Mouse (Mus musculus): ENCODE data around the gene Samd13. TPM values are rescaled to one million over a fixed set of nuclear protein-coding genes. Genes with fewer than 3 reads are reported as not detected.

The Samd13 gene
- 0.89 TPM for polyA plus RNA-seq (2014; fragmentation: Illumina TruSeq; extraction: RNeasy Lipid Tissue Mini Kit (QIAGEN cat#74804); ENCODE audit: low read depth, low replicate concordance)

GRCm38 (mm10) chr3:146684811-146685675 lies at the start of gene Samd13:
Samd13 (minus strand) TSS chr3:146685592.

GRCm38 (mm10) chr3:146651217-146651616 lies 34.2 kb downstream of the Samd13 start, which contains the start of gene 4930503B20Rik:
4930503B20Rik (minus strand) TSS chr3:146651317.

GRCm38 (mm10) chr3:146615496-146615895 lies 69.9 kb downstream of the Samd13 start, which contains the start of gene Dnase2b:
Dnase2b (minus strand) TSS chr3:146615596.

Other genes starting within 250 kb of the Samd13 start
- 85.8 TPM for gene Ctbs, start 235.8 kb downstream of the Samd13 start, polyA plus RNA-seq (2014; fragmentation: Illumina TruSeq; extraction: RNeasy Lipid Tissue Mini Kit (QIAGEN cat#74804); ENCODE audit: low read depth, low replicate concordance)
- 7.1 TPM for gene Spata1, start 185.8 kb downstream of the Samd13 start, polyA plus RNA-seq (2014; fragmentation: Illumina TruSeq; extraction: RNeasy Lipid Tissue Mini Kit (QIAGEN cat#74804); ENCODE audit: low read depth, low replicate concordance)
- gene Gng5, start 185.8 kb downstream of the Samd13 start, polyA plus RNA-seq (2014; fragmentation: Illumina TruSeq; extraction: RNeasy Lipid Tissue Mini Kit (QIAGEN cat#74804); ENCODE audit: low read depth, low replicate concordance): 922 TPM
- 127 TPM for gene Rpf1, start 164.2 kb downstream of the Samd13 start, polyA plus RNA-seq (2014; fragmentation: Illumina TruSeq; extraction: RNeasy Lipid Tissue Mini Kit (QIAGEN cat#74804); ENCODE audit: low read depth, low replicate concordance)
- not detected for gene Uox, start 115.2 kb downstream of the Samd13 start, polyA plus RNA-seq (2014; fragmentation: Illumina TruSeq; extraction: RNeasy Lipid Tissue Mini Kit (QIAGEN cat#74804); ENCODE audit: low read depth, low replicate concordance)
- gene Dnase2b, start 70.0 kb downstream of the Samd13 start, polyA plus RNA-seq (2014; fragmentation: Illumina TruSeq; extraction: RNeasy Lipid Tissue Mini Kit (QIAGEN cat#74804); ENCODE audit: low read depth, low replicate concordance): not detected
- gene 4930503B20Rik, start 34.3 kb downstream of the Samd13 start, polyA plus RNA-seq (2014; fragmentation: Illumina TruSeq; extraction: RNeasy Lipid Tissue Mini Kit (QIAGEN cat#74804); ENCODE audit: low read depth, low replicate concordance): not detected
- gene Prkacb, start 127.4 kb upstream of the Samd13 start, polyA plus RNA-seq (2014; fragmentation: Illumina TruSeq; extraction: RNeasy Lipid Tissue Mini Kit (QIAGEN cat#74804); ENCODE audit: low read depth, low replicate concordance): 85.4 TPM
- gene Ttll7, start 166.8 kb upstream of the Samd13 start, polyA plus RNA-seq (2014; fragmentation: Illumina TruSeq; extraction: RNeasy Lipid Tissue Mini Kit (QIAGEN cat#74804); ENCODE audit: low read depth, low replicate concordance): 3.3 TPM